Mouse (Mus musculus): ENCODE measurements around the gene Bpifb5. TPM values are rescaled to one million over a fixed set of nuclear protein-coding genes. Genes with fewer than 3 reads are reported as not detected.
A peak's percentile ranks its signal among the peaks of the same experiment; 100 is the strongest.
"Not testable (repeated sequence)": the region's sequence is repeated elsewhere in the genome, so short reads cannot be mapped to it uniquely, and the experiment has no call there.

The Bpifb5 gene
- polyA plus RNA-seq (2015; fragmentation: Nextera tagmentation; extraction: Ambion mirVana): 0.14 and 0.22 TPM in 2 replicates

DNA sequence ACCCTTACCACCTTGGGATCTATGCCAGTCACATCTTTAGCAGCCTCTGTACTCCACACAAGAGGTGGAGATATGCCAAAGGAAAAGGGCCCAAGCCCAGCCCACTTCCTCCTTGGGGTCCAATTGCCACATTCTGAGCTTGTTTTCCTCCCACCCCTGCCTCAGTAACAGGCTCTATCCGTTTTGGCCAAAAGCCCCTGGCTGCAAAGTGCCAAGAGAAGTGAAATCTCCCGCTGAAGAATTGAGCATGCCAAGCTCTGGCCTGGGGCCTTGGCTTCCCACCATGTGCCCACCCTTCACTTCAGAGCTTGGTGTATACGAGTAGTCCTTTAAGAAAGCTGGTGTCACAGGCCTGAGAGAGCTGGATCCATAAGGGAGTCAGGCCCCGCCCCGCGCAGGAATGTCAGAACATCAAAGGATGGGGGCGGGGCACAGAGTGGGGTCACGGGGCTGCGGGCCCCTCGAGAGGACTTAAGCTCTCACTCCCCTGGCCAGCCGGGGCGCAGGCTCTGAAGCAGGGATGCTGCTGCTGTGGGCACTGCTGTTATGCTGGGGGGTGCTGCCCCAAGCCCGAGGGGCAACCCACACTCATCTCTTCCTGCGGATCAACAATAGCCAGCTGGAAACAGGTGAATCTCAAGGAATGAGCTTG lies at the start of gene Bpifb5:
TSS of gene Bpifb5 (plus strand) at position 478 of the 652 bp plus-strand sequence.
- no peak within 1 kb of the TSS for H3K9ac ChIP-seq
- no peaks in the 10 kb centered on the region for H3K9me3 ChIP-seq
- H3K27me3 ChIP-seq: no peaks in the 10 kb centered on the region
- no peaks in the 10 kb centered on the region for H3K36me3 ChIP-seq
- ATAC-seq (ENCODE audit: low FRiP score, low read depth): peak; percentile 92
- H3K27ac ChIP-seq (replicated peaks): peak within 1 kb of the TSS; percentile 23; the same call in 1 of the 2 replicates
- no peak within 1 kb of the TSS for H3K4me3 ChIP-seq
- peaks cover 16% of the 10 kb centered on the region for H3K4me1 ChIP-seq (replicated peaks)
- WGBS: 5% methylated on average over 14 of the region's 14 CpGs
- H3K4me2 ChIP-seq: peak within 1 kb of the TSS; percentile 34

DNA sequence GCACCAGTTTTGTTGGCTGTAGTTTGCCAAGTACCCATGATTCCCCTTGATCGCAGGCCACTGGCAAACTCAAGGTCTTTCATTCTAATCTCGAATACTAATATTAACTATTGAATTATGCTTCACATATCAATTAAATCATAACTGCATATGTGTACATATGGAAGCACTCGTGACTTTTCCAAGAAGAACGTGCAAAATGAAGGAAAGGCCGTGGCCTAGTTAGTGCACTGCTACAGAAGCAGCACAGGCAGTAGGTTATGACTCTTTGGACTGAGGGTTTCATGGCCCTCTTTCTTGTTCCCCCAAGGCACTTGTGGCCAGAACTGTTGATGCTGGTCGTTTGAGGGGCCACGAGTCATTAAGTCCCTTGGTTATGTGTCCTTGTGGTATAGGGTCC lies 41.6 kb upstream of the Bpifb5 start:
- H3K9ac ChIP-seq; H3K4me3 ChIP-seq; H3K27me3 ChIP-seq; H3K9me3 ChIP-seq; H3K36me3 ChIP-seq; H3K4me2 ChIP-seq; H3K4me1 ChIP-seq (replicated peaks); H3K27ac ChIP-seq (replicated peaks); ATAC-seq (ENCODE audit: low FRiP score, low read depth): not testable (repeated sequence)
- 89% methylated on average over 7 of the region's 7 CpGs for WGBS

DNA sequence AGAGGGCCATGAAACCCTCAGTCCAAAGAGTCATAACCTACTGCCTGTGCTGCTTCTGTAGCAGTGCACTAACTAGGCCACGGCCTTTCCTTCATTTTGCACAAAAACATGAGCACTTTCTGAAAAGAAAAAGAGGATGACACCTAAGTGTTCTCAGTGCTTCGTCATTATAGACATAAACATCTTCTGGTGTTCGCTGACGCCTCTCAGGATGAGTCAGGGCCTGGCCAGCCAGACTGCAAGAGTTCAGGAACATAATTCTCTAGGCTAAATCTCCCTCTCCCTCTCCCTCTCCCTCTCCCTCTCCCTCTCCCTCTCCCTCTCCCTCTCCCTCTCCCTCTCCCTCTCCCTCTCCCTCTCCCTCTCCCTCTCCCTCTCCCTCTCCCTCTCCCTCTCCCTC lies 40.5 kb upstream of the Bpifb5 start:
- WGBS: 76% methylated on average over 4 of the region's 4 CpGs
- not testable (repeated sequence) for ATAC-seq (ENCODE audit: low FRiP score, low read depth); H3K4me1 ChIP-seq (replicated peaks); H3K4me2 ChIP-seq; H3K4me3 ChIP-seq; H3K9ac ChIP-seq; H3K36me3 ChIP-seq; H3K27me3 ChIP-seq; H3K9me3 ChIP-seq; H3K27ac ChIP-seq (replicated peaks)

DNA sequence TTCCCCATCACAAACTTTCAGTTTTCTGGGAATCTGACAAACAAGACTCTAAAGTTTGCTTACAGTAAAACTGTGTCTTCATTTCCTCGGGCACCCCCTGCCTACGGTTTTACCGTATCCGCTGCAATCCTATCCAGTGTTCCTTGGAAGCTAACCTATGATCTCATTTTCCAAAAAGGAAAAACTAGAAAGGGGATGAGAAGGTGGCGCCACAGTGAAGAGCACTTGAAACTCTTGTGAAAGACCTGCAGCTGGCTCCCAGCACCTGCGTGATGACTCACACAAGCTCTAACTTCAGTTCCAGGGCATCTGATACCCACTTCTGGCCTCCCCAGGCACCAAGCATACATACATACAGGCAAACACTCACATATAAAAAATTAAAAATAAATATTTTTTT lies 38.2 kb upstream of the Bpifb5 start:
- 91% methylated on average over 6 of the region's 6 CpGs for WGBS
- ATAC-seq (ENCODE audit: low FRiP score, low read depth): no peak

DNA sequence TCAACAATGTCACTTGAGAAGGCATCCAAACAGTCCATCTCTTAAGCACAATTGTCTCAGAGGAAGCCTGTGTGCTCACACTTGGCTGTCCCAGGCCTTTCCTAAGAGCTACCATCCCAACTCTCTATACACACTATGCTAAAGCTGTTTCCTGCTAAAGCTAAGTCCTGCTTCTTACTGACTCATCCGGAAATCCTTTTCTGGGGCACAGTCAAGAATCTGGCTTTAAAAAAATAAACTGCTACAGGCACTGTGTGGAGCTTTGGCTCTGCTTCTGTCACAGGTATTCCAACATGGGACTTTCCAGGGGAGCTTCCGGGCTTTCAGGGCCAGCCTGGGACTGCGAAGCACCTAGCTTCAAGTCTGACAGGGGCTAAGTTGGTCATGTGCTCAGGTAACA lies 37.8 kb upstream of the Bpifb5 start:
- WGBS: 90% methylated on average over 3 of the region's 3 CpGs
- no peaks in the 10 kb centered on the region for H3K9me3 ChIP-seq
- H3K9ac ChIP-seq: no peak overlapping the region
- no peaks in the 10 kb centered on the region for H3K4me1 ChIP-seq (replicated peaks)
- no peaks in the 10 kb centered on the region for H3K36me3 ChIP-seq
- H3K27ac ChIP-seq (replicated peaks): no peak overlapping the region
- ATAC-seq (ENCODE audit: low FRiP score, low read depth): no peak
- H3K27me3 ChIP-seq: no peaks in the 10 kb centered on the region
- H3K4me3 ChIP-seq: no peak overlapping the region
- no peak overlapping the region for H3K4me2 ChIP-seq

More for the DNA sequence above, 38.2 kb upstream of the Bpifb5 start:
- H3K9me3 ChIP-seq: no peaks in the 10 kb centered on the region
- no peak overlapping the region for H3K9ac ChIP-seq
- H3K4me3 ChIP-seq: no peak overlapping the region
- H3K36me3 ChIP-seq: no peaks in the 10 kb centered on the region
- no peaks in the 10 kb centered on the region for H3K27me3 ChIP-seq
- H3K27ac ChIP-seq (replicated peaks): no peak overlapping the region
- no peaks in the 10 kb centered on the region for H3K4me1 ChIP-seq (replicated peaks)
- H3K4me2 ChIP-seq: no peak overlapping the region

DNA sequence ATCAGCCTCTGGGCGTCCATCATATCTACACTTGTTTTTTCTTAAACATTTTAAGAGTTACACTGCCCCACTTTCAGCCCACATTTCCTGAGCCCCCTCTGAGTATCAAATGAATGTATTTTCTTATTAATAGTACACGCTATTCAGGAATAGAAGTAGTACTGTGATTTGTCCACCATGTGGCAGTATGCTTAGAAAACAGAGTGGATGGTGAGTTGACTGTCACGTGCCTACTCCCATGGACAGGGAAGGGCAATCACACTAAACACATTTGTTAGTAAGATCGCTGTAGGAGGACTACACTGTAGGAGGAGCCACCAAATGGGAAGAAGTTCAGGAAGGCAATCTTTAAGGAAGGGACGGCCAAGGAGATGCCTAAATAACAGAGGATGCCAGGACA lies 36.1 kb upstream of the Bpifb5 start:
- no peak for ATAC-seq (ENCODE audit: low FRiP score, low read depth)
- WGBS: 43% methylated on average over 5 of the region's 5 CpGs
- Histone ChIP-seq H3K27me3 (no peaks in the 10 kb centered on the region), H3K4me2 (no peak overlapping the region), H3K9ac (no peak overlapping the region), H3K9me3 (no peaks in the 10 kb centered on the region), H3K27ac (replicated peaks) (no peak overlapping the region), H3K36me3 (no peaks in the 10 kb centered on the region), H3K4me1 (replicated peaks) (no peaks in the 10 kb centered on the region), H3K4me3 (no peak overlapping the region)

DNA sequence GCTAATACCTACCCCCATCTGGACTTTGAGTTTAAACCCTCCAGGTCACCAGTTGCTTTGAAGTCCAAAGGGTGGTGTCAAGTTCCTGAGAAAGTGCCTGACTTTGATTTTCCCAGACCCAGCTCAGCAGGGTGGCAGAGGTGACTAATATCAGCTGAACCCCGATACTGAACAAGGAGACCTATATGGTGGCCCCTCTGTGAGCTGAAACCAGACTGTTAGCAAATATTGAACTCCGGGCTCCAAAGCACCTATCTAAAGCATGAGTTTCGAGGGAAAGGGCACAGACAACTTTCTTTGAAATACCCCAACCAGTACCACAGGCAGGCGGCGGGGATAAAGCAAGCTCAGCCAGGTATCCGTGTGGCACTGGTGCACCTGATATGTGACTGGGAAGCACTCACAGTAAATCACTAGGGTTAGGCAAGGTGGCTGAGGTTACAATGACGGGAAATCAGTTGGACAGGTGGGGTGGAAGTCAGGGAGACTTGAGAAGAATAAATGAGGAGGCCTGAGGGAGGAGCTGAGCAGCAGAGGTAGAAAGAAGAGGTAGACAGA lies 33.6 kb upstream of the Bpifb5 start:
- no peak for ATAC-seq (ENCODE audit: low FRiP score, low read depth)
- no peak overlapping the region for H3K27ac ChIP-seq (replicated peaks)
- H3K4me3 ChIP-seq: no peak overlapping the region
- no peak overlapping the region for H3K9ac ChIP-seq
- H3K4me2 ChIP-seq: no peak overlapping the region
- no peaks in the 10 kb centered on the region for H3K9me3 ChIP-seq
- H3K27me3 ChIP-seq: no peaks in the 10 kb centered on the region
- H3K36me3 ChIP-seq: no peaks in the 10 kb centered on the region
- 87% methylated on average over 7 of the region's 7 CpGs for WGBS
- no peaks in the 10 kb centered on the region for H3K4me1 ChIP-seq (replicated peaks)

DNA sequence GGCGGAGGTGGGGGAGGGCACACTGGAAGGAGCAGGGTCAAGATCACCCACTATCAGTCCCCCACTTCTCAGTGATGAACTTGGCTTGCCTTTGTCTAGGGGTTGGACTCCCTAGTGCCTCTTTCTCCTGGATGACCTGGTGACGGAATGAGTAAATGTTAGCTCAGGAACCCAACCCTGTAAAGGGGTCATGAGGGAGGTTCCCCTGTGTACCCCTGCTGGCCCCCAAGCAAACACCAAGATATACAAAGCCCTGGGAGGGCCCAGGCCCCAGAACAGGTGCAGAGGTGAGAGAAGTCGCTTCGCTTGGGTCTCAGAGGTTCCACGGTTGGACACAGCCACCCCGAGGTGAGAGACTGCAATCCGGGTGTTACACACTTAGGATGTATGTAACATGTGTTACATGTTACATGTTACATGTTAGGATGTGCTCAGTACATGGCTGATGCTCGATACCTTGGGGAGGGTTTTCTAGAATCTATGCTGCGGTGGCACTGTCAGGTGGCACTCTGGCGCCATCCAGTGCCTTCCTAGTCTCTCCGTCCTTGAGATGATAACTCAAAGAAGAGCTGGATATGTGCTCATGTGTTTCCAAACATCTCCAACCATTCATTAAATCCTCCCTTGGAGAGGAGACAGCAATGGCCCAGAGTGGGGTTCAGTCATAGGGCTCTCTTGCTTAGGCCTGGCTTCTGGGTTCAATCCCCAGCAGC lies 32.8 kb upstream of the Bpifb5 start, which contains the start of gene Bpifb1:
TSS of gene Bpifb1 (plus strand) at position 273 of the 713 bp plus-strand sequence.
- no peak within 1 kb of the TSS for H3K4me2 ChIP-seq
- no peak within 1 kb of the TSS for H3K27ac ChIP-seq (replicated peaks)
- H3K4me3 ChIP-seq: no peak within 1 kb of the TSS
- H3K27me3 ChIP-seq: no peaks in the 10 kb centered on the region
- H3K9me3 ChIP-seq: no peaks in the 10 kb centered on the region
- no peaks in the 10 kb centered on the region for H3K4me1 ChIP-seq (replicated peaks)
- H3K9ac ChIP-seq: no peak within 1 kb of the TSS
- 85% methylated on average over 11 of the region's 11 CpGs for WGBS
- no peaks in the 10 kb centered on the region for H3K36me3 ChIP-seq
- no peak for ATAC-seq (ENCODE audit: low FRiP score, low read depth)

DNA sequence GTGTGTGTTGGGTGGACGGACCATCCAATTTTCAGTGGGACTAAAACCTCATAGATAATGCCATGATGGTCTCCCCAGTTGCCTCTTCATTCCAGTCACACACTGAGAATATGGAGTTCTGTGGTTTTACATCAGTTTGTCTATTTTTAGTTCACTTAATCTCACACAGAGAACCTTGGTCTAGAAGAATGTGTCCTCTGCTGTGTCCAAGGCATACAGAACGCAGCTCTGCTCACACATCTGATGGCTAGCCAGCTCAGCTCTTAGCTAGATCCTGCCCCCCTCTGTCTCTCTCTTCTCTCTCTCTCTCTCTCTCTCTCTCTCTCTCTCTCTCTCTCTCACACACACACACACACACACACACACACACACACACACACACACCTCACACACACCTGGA lies 31.4 kb upstream of the Bpifb5 start:
- no peak for ATAC-seq (ENCODE audit: low FRiP score, low read depth)
- Histone ChIP-seq H3K4me1 (replicated peaks) (no peaks in the 10 kb centered on the region), H3K9ac (no peak overlapping the region), H3K36me3 (no peaks in the 10 kb centered on the region), H3K27ac (replicated peaks) (no peak overlapping the region), H3K9me3 (no peaks in the 10 kb centered on the region), H3K4me3 (no peak overlapping the region), H3K4me2 (no peak overlapping the region), H3K27me3 (no peaks in the 10 kb centered on the region)
- WGBS: 89% methylated on average over 2 of the region's 2 CpGs

DNA sequence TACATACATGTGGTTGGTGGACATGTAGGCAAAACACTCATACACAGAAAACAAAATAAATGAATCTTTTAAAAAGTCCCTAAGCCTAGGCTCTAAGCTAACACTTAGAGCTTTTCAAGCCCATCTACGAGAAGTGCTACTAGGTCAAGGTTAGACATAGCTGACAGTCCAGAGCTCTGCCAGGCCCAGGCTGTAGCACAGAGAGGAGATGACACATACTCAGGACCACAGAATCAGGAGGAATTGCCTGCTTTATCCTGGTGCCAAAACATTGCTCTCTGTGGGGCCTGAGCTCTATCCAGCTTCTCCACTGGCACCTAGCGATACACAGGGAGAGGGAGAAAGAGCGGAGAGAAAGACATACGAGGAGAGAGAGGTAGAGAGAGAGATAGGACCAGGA lies 30.5 kb upstream of the Bpifb5 start:
- Histone ChIP-seq H3K36me3 (no peaks in the 10 kb centered on the region), H3K9ac (no peak overlapping the region), H3K4me2 (no peak overlapping the region), H3K27ac (replicated peaks) (no peak overlapping the region), H3K9me3 (no peaks in the 10 kb centered on the region), H3K27me3 (no peaks in the 10 kb centered on the region), H3K4me3 (no peak overlapping the region), H3K4me1 (replicated peaks) (no peaks in the 10 kb centered on the region)
- no peak for ATAC-seq (ENCODE audit: low FRiP score, low read depth)
- 88% methylated on average over 4 of the region's 4 CpGs for WGBS

DNA sequence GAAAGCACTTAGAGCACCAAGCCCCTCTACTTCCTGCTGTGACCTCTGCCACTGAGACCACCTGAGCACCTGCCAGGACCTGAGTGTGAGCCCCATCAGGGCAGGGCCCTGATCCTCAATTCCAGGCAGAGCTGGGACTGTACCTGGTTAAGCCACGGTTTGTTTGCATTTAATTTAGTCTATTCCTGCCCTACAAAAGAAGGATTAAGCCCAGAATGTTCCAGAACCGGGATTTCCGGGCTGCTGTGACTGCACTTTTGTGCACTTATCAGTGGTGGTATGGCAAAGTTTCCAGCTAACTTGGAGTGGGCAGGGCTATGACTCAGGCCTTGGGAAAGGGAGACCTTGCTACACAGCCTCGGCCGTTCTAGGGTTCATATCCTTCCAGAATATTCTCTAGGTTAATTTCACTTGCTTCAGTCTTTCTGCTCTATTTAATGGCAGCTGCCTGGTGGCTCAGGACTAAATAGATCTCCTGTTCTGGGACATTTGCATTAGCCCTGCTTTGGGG lies 29.5 kb upstream of the Bpifb5 start:
- Histone ChIP-seq H3K27me3 (no peaks in the 10 kb centered on the region), H3K27ac (replicated peaks) (no peak overlapping the region), H3K9me3 (no peaks in the 10 kb centered on the region), H3K4me3 (no peak overlapping the region), H3K9ac (no peak overlapping the region), H3K36me3 (no peaks in the 10 kb centered on the region), H3K4me2 (no peak overlapping the region), H3K4me1 (replicated peaks) (no peaks in the 10 kb centered on the region)
- 79% methylated on average over 5 of the region's 5 CpGs for WGBS
- ATAC-seq (ENCODE audit: low FRiP score, low read depth): no peak

DNA sequence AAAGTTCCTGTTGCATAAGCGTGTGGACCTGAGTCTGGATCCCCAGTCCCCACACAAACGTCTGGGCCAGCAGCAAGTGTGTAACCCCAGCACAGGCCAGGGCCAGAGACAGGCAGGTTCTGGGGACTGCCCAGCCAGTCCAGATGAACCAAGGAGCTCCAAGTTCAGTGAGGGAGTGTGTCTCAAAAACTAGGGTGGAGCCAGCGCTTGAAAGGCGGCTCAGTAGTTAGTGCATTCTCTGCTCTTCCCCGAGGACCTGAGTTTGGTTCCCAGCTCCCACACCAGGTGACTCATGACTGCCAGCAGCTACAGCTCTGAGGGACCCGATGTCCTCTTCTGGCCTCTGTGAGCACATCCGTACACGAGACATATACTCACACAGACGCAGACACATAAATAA lies 26.5 kb upstream of the Bpifb5 start:
- Histone ChIP-seq H3K4me1 (replicated peaks) (no peaks in the 10 kb centered on the region), H3K27me3 (no peaks in the 10 kb centered on the region), H3K9me3 (no peaks in the 10 kb centered on the region), H3K4me3 (no peak overlapping the region), H3K27ac (replicated peaks) (no peak overlapping the region), H3K4me2 (no peak overlapping the region), H3K36me3 (no peaks in the 10 kb centered on the region), H3K9ac (no peak overlapping the region)
- no peak for ATAC-seq (ENCODE audit: low FRiP score, low read depth)
- 91% methylated on average over 9 of the region's 9 CpGs for WGBS
